Mouse (Mus musculus) heart, embryonic 13.5 days (tissue): Measurements from ENCODE around the gene Scaf11. TPM values are rescaled to one million over a fixed set of nuclear protein-coding genes. Genes with fewer than 3 reads are reported as not detected.

Source experiments
- microRNA-seq: library from miRNA; unstranded; fragments of <30 nt; microRNA quantifications from one replicate; pipeline ENCODE4, GENCODE M21; 2016
- polyA plus RNA-seq: library from polyadenylated mRNA; unstranded; fragments of >200 nt; fragmentation: Nextera tagmentation; extraction: Ambion mirVana; gene quantifications from 2 replicates; pipeline ENCODE4 v1.2.1, GENCODE M21; 2015

The Scaf11 gene
- polyA plus RNA-seq, 1 experiment from 2014 or later, result 58.4 TPM

Small RNA genes within 50 kb of the gene (microRNA-seq; reads per million reads assigned to microRNA genes)
- not detected for gene Gm25397

Other genes with a start within 250 kb of the Scaf11 start
- gene Arid2, start 173.3 kb downstream of the Scaf11 start, polyA plus RNA-seq, result 12.1 and 14.1 TPM in 2 replicates
- 69.7 and 70.4 TPM in 2 replicates for gene Slc38a1, start 182.1 kb upstream of the Scaf11 start, polyA plus RNA-seq
- 115 and 119 TPM in 2 replicates for gene Slc38a2, start 238.9 kb upstream of the Scaf11 start, polyA plus RNA-seq